8 mouse cellular contexts compared by ENCODE assay signal in the genomic region with DNA sequence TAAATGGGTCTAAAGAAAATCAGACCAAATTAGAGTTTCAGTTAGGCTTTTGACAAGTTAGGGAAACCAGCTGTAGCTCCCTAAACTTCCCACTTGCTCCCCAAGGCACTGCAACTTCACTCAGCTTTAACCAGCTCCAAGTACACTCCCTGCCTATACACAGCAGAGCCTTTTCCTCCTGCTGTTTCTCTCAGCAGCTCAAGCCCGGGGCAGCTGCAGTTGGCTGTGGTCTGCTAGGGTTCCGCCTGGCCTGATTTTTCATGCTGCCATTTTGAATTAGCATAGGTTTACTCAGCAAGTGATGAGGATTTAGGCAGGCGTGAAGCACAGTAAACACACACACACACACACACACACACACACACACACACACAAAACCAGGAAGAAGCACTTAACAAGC. TPM values are rescaled to one million over a fixed set of nuclear protein-coding genes. Genes with fewer than 3 reads are reported as not detected.
DNase-seq lines count a peak whose midpoint lies in the region; ATAC-seq lines count a peak whose summit lies in the region.

No protein-coding gene starts in this region.

- WGBS in embryonic facial prominence, embryonic 11.5 days, result 10% methylated on average over 3 of the region's 3 CpGs
- WGBS in hindbrain, embryonic 12.5 days, result 13% methylated on average over 3 of the region's 3 CpGs
- WGBS in neural tube, embryonic 15.5 days, result 6% methylated on average over 3 of the region's 3 CpGs
- 53% methylated on average over 3 of the region's 3 CpGs for WGBS in liver, embryonic 12.5 days (ENCODE audit: insufficient replicate concordance)

- H3K36me3 ChIP-seq in embryonic facial prominence, embryonic 11.5 days (replicated peaks; ENCODE audit: control insufficient read depth, insufficient read depth, low read depth, low read length), result no peaks in the 10 kb centered on the region
- no peaks in the 10 kb centered on the region for H3K36me3 ChIP-seq in hindbrain, embryonic 12.5 days
- H3K36me3 ChIP-seq in neural tube, embryonic 15.5 days, result no peaks in the 10 kb centered on the region
- H3K36me3 ChIP-seq in liver, embryonic 12.5 days, result no peaks in the 10 kb centered on the region

- H3K4me1 ChIP-seq in embryonic facial prominence, embryonic 11.5 days (ENCODE audit: control insufficient read depth, insufficient read depth, low read length), result no peaks in the 10 kb centered on the region; the same call in 1 of the 2 replicates
- peaks cover 62% of the 10 kb centered on the region for H3K4me1 ChIP-seq in hindbrain, embryonic 12.5 days
- H3K4me1 ChIP-seq in neural tube, embryonic 15.5 days, result peaks cover 62% of the 10 kb centered on the region
- 0 out of 2 replicates have a peak, but pooled peaks cover 9% of the 10 kb centered on the region for H3K4me1 ChIP-seq in liver, embryonic 12.5 days

- H3K4me3 ChIP-seq in embryonic facial prominence, embryonic 11.5 days (ENCODE audit: low read depth, low read length), result no peak overlapping the region
- peak overlapping the region; percentile 50 for H3K4me3 ChIP-seq in hindbrain, embryonic 12.5 days
- peak overlapping the region; percentile 64 for H3K4me3 ChIP-seq in neural tube, embryonic 15.5 days (replicated peaks)
- no peak overlapping the region for H3K4me3 ChIP-seq in liver, embryonic 12.5 days

- 0 out of 2 replicates have a peak overlapping the region, but pooled peaks have one; percentile 8 for H3K27ac ChIP-seq in embryonic facial prominence, embryonic 11.5 days (replicated peaks; ENCODE audit: low read depth, low read length)
- H3K27ac ChIP-seq in hindbrain, embryonic 12.5 days, result peak overlapping the region; percentile 92
- H3K27ac ChIP-seq in neural tube, embryonic 15.5 days (replicated peaks), result peak overlapping the region; percentile 93
- H3K27ac ChIP-seq in liver, embryonic 12.5 days, result no peak overlapping the region

- H3K9ac ChIP-seq in embryonic facial prominence, embryonic 11.5 days (replicated peaks; ENCODE audit: low read length), result no peak overlapping the region
- peak overlapping the region; percentile 73 for H3K9ac ChIP-seq in hindbrain, embryonic 12.5 days
- peak overlapping the region; percentile 87 for H3K9ac ChIP-seq in neural tube, embryonic 15.5 days (replicated peaks)
- H3K9ac ChIP-seq in liver, embryonic 12.5 days, result no peak overlapping the region

- peak; percentile 26 to 28 for DNase-seq in layer of hippocampus, postnatal 14 days (ENCODE audit: low spot score in 2 of 2)
- no peak for DNase-seq in layer of hippocampus, postnatal 25 days (ENCODE audit: extremely low spot score in 1 of 2, low spot score in 1 of 2)
- peak; percentile 58 for DNase-seq in embryonic facial prominence, embryonic 11.5 days (ENCODE audit: low spot score)
- no peak for DNase-seq in ovary, adult 18-20 months (ENCODE audit: low spot score)
- DNase-seq in lung, postnatal 14 days, result no peak

- no peak; the same call in 1 of the 2 replicates for ATAC-seq in embryonic facial prominence, embryonic 11.5 days (replicated peaks; ENCODE audit: insufficient number of reproducible peaks, low FRiP score, low TSS enrichment, low read depth)
- ATAC-seq in hindbrain, embryonic 12.5 days (ENCODE audit: low FRiP score), result peak; percentile 62
- ATAC-seq in neural tube, embryonic 15.5 days (ENCODE audit: low FRiP score), result peak; percentile 14; the same call in 1 of the 2 replicates
- no peak for ATAC-seq in liver, embryonic 12.5 days

- H3K27me3 ChIP-seq in embryonic facial prominence, embryonic 11.5 days (ENCODE audit: control insufficient read depth, insufficient read depth, low read length), result no peaks in the 10 kb centered on the region
- H3K27me3 ChIP-seq in hindbrain, embryonic 12.5 days, result no peaks in the 10 kb centered on the region
- H3K27me3 ChIP-seq in neural tube, embryonic 15.5 days (replicated peaks), result no peaks in the 10 kb centered on the region
- peaks cover 64% of the 10 kb centered on the region for H3K27me3 ChIP-seq in liver, embryonic 12.5 days (replicated peaks)

- H3K4me2 ChIP-seq in embryonic facial prominence, embryonic 11.5 days (ENCODE audit: low read depth, low read length), result no peak overlapping the region; the same call in 1 of the 2 replicates
- peak overlapping the region; percentile 64 for H3K4me2 ChIP-seq in hindbrain, embryonic 12.5 days (replicated peaks)
- peak overlapping the region; percentile 76 for H3K4me2 ChIP-seq in neural tube, embryonic 15.5 days
- no peak overlapping the region for H3K4me2 ChIP-seq in liver, embryonic 12.5 days

- no peaks in the 10 kb centered on the region for H3K9me3 ChIP-seq in embryonic facial prominence, embryonic 11.5 days (replicated peaks; ENCODE audit: control insufficient read depth, low read length)
- no peaks in the 10 kb centered on the region for H3K9me3 ChIP-seq in hindbrain, embryonic 12.5 days (replicated peaks)
- H3K9me3 ChIP-seq in neural tube, embryonic 15.5 days (replicated peaks), result no peaks in the 10 kb centered on the region
- H3K9me3 ChIP-seq in liver, embryonic 12.5 days (replicated peaks), result no peaks in the 10 kb centered on the region

RNA-seq across cellular contexts. Expression of gene Scrn1, which starts 1.3 kb away (rescaled TPM):
- 100 to 1,000 TPM; 134 to 135 TPM for total RNA-seq in layer of hippocampus, postnatal 14 days (2021)
- total RNA-seq in layer of hippocampus, postnatal 25 days (2021), result 100 to 1,000 TPM; 101 to 103 TPM
- polyA plus RNA-seq in embryonic facial prominence, embryonic 11.5 days (2014; fragmentation: Nextera tagmentation; extraction: Ambion mirVana), result 24.4 and 25.4 TPM in 2 replicates
- polyA plus RNA-seq in hindbrain, embryonic 12.5 days (2016; fragmentation: Nextera tagmentation; extraction: Ambion mirVana), result 79.3 and 89.4 TPM in 2 replicates
- 85.9 and 98.3 TPM in 2 replicates for polyA plus RNA-seq in neural tube, embryonic 15.5 days (2015; fragmentation: Nextera tagmentation; extraction: Ambion mirVana)
- 0.60 and 0.68 TPM in 2 replicates for polyA plus RNA-seq in liver, embryonic 12.5 days (2016; fragmentation: Nextera tagmentation; extraction: Ambion mirVana)

RNA-seq across cellular contexts. Expression of gene Plekha8, which starts 29.9 kb away (rescaled TPM):
- total RNA-seq in layer of hippocampus, postnatal 14 days (2021), result 10 to 100 TPM; 11.5 to 13.4 TPM
- 10 to 100 TPM; 11.4 to 13.7 TPM for total RNA-seq in layer of hippocampus, postnatal 25 days (2021)
- polyA plus RNA-seq in embryonic facial prominence, embryonic 11.5 days (2014; fragmentation: Nextera tagmentation; extraction: Ambion mirVana), result 24.3 and 24.7 TPM in 2 replicates
- 17.7 and 19.4 TPM in 2 replicates for polyA plus RNA-seq in hindbrain, embryonic 12.5 days (2016; fragmentation: Nextera tagmentation; extraction: Ambion mirVana)
- polyA plus RNA-seq in neural tube, embryonic 15.5 days (2015; fragmentation: Nextera tagmentation; extraction: Ambion mirVana), result 6.7 and 8.0 TPM in 2 replicates
- polyA plus RNA-seq in liver, embryonic 12.5 days (2016; fragmentation: Nextera tagmentation; extraction: Ambion mirVana), result 5.0 TPM in 2 replicates

RNA-seq across cellular contexts. Expression of gene Fkbp14, which starts 32.1 kb away (rescaled TPM):
- total RNA-seq in layer of hippocampus, postnatal 14 days (2021), result 10 to 100 TPM; 12.5 to 16.6 TPM
- total RNA-seq in layer of hippocampus, postnatal 25 days (2021), result 10 to 100 TPM; 12.1 to 12.8 TPM
- 21.2 and 23.9 TPM in 2 replicates for polyA plus RNA-seq in embryonic facial prominence, embryonic 11.5 days (2014; fragmentation: Nextera tagmentation; extraction: Ambion mirVana)
- polyA plus RNA-seq in hindbrain, embryonic 12.5 days (2016; fragmentation: Nextera tagmentation; extraction: Ambion mirVana), result 21.0 and 26.4 TPM in 2 replicates
- 12.5 and 14.0 TPM in 2 replicates for polyA plus RNA-seq in neural tube, embryonic 15.5 days (2015; fragmentation: Nextera tagmentation; extraction: Ambion mirVana)
- 5.9 and 6.2 TPM in 2 replicates for polyA plus RNA-seq in liver, embryonic 12.5 days (2016; fragmentation: Nextera tagmentation; extraction: Ambion mirVana)

Comparison
In these comparisons a context has a peak if more than half of its experiments do, and no peak if none do; other contexts are left out.
1. DNase-seq: peak in layer of hippocampus, postnatal 14 days (2 of 2) and embryonic facial prominence, embryonic 11.5 days (single experiment); none in layer of hippocampus, postnatal 25 days (0 of 2), ovary, adult 18-20 months (single experiment) and lung, postnatal 14 days (single experiment).
2. ATAC-seq: peak in hindbrain, embryonic 12.5 days (single experiment) and neural tube, embryonic 15.5 days (single experiment); none in embryonic facial prominence, embryonic 11.5 days (single experiment) and liver, embryonic 12.5 days (single experiment).
3. H3K4me2 ChIP-seq: peak in hindbrain, embryonic 12.5 days (single experiment) and neural tube, embryonic 15.5 days (single experiment); none in embryonic facial prominence, embryonic 11.5 days (single experiment) and liver, embryonic 12.5 days (single experiment).
4. H3K4me3 ChIP-seq: peak in hindbrain, embryonic 12.5 days (single experiment) and neural tube, embryonic 15.5 days (single experiment); none in embryonic facial prominence, embryonic 11.5 days (single experiment) and liver, embryonic 12.5 days (single experiment).
5. H3K9ac ChIP-seq: peak in hindbrain, embryonic 12.5 days (single experiment) and neural tube, embryonic 15.5 days (single experiment); none in embryonic facial prominence, embryonic 11.5 days (single experiment) and liver, embryonic 12.5 days (single experiment).
6. RNA of gene Scrn1, which starts 1.3 kb away (polyA plus RNA-seq): 85.9 to 98.3 TPM in neural tube, embryonic 15.5 days, 79.3 to 89.4 TPM in hindbrain, embryonic 12.5 days and 24.4 to 25.4 TPM in embryonic facial prominence, embryonic 11.5 days; 0.60 to 0.68 TPM in liver, embryonic 12.5 days; every median in the first group is over 10 times any median in the second.